Mouse (Mus musculus): ENCODE measurements at regions not wholly inside any gene's neighbourhood (a gene's known extent, or its start where the extent isn't known, plus 50 kb on each side); places are given as distances from the start of the nearest gene placed in this dataset.
A peak's percentile ranks its signal among the peaks of the same experiment; 100 is the strongest.

DNA sequence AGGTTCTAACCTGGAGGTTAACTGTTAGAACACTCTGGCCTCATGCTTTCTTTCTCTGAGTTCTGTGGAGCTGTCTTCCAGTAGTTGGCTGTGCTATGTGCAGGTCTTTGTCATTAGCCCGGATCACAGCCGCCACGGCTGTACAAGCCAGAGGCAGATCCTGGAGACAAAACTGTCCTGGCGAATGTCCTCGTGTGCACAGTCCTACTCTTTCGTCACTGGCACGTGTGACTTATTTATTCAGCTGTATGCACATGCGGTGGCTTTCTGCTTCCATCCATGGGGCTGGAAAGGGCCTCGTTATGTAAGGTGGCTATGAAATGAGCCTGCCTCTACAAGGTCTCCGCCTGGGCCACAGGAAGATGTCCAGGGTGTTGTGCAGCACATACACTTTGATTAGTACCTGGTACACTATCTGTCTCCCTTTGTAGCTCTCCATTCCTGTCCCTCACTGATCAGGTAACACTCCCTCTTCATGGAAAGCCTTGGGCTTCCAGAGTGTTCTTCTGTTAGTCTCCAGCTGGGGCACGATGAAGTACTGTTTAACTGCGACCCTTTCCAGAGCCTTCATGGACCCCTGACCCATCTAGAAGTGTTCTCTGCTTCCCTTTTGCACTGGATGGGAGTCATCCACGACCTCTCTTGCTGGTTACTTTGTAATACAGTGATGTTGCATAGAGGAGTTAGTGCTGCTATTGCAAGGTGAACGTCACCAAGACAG lies 224.3 kb upstream of the Ccdc122 start:
- Histone ChIP-seq H3K4me2 (replicated peaks; ENCODE audit: low read depth) (no peak overlapping the region), H3K9me3 (ENCODE audit: control insufficient read depth) (no peaks in the 10 kb centered on the region), H3K4me3 (ENCODE audit: low read depth, low read length) (no peak overlapping the region), H3K4me1 (replicated peaks; ENCODE audit: control insufficient read depth, insufficient read depth, low read length) (peaks cover 6% of the 10 kb centered on the region; the same call in 1 of the 2 replicates), H3K36me3 (ENCODE audit: control insufficient read depth, insufficient read depth) (no peaks in the 10 kb centered on the region), H3K9ac (ENCODE audit: low read depth, low read length) (no peak overlapping the region), H3K27me3 (replicated peaks; ENCODE audit: control insufficient read depth, insufficient read depth, low read length) (no peaks in the 10 kb centered on the region), H3K27ac (ENCODE audit: low read depth, low read length) (no peak overlapping the region)
- 63% methylated on average over 14 of the region's 14 CpGs for WGBS
- TF ChIP-seq CTCF (IDR thresholded peaks at IDR 0.05; ENCODE audit: low read depth) = no peak
- no peak for ATAC-seq

GRCm38 (mm10) chr14:76810697-76811589 lies 225.6 kb upstream of the Ccdc122 start:
- H3K4me1 ChIP-seq (replicated peaks; ENCODE audit: control insufficient read depth, insufficient read depth, low read length) = 0 out of 2 replicates have a peak, but pooled peaks cover 1% of the 10 kb centered on the region
- H3K9ac ChIP-seq (ENCODE audit: low read depth, low read length) = no peak overlapping the region
- TF ChIP-seq CTCF (IDR thresholded peaks at IDR 0.05; ENCODE audit: low read depth) = no peak
- no peaks in the 10 kb centered on the region for H3K36me3 ChIP-seq (ENCODE audit: control insufficient read depth, insufficient read depth)
- 52% methylated on average over 21 of the region's 21 CpGs for WGBS
- no peak overlapping the region for H3K4me2 ChIP-seq (replicated peaks; ENCODE audit: low read depth)
- no peak overlapping the region for H3K4me3 ChIP-seq (ENCODE audit: low read depth, low read length)
- no peak overlapping the region for H3K27ac ChIP-seq (ENCODE audit: low read depth, low read length)
- no peak for ATAC-seq
- H3K27me3 ChIP-seq (replicated peaks; ENCODE audit: control insufficient read depth, insufficient read depth, low read length) = no peaks in the 10 kb centered on the region
- H3K9me3 ChIP-seq (ENCODE audit: control insufficient read depth) = no peaks in the 10 kb centered on the region

GRCm38 (mm10) chr14:76810041-76810440 lies 226.5 kb upstream of the Ccdc122 start:
- Histone ChIP-seq H3K4me1 (replicated peaks; ENCODE audit: control insufficient read depth, insufficient read depth, low read length) (0 out of 2 replicates have a peak, but pooled peaks cover 3% of the 10 kb centered on the region), H3K36me3 (ENCODE audit: control insufficient read depth, insufficient read depth) (no peaks in the 10 kb centered on the region), H3K4me3 (ENCODE audit: low read depth, low read length) (no peak overlapping the region), H3K27ac (ENCODE audit: low read depth, low read length) (no peak overlapping the region), H3K27me3 (replicated peaks; ENCODE audit: control insufficient read depth, insufficient read depth, low read length) (no peaks in the 10 kb centered on the region), H3K9ac (ENCODE audit: low read depth, low read length) (no peak overlapping the region), H3K9me3 (ENCODE audit: control insufficient read depth) (no peaks in the 10 kb centered on the region), H3K4me2 (replicated peaks; ENCODE audit: low read depth) (no peak overlapping the region)
- no peak for ATAC-seq
- 0 out of 2 replicates have a peak, but pooled peaks have one; percentile 4 for TF ChIP-seq CTCF (IDR thresholded peaks at IDR 0.05; ENCODE audit: low read depth)
- 92% methylated on average over 3 of the region's 3 CpGs for WGBS

- no peak overlapping the region for H3K9ac ChIP-seq (ENCODE audit: low read depth, low read length)
- H3K4me3 ChIP-seq (ENCODE audit: low read depth, low read length) = no peak overlapping the region
- H3K4me1 ChIP-seq (replicated peaks; ENCODE audit: control insufficient read depth, insufficient read depth, low read length) = peaks cover 8% of the 10 kb centered on the region; the same call in 1 of the 2 replicates
- no peak overlapping the region for H3K27ac ChIP-seq (ENCODE audit: low read depth, low read length)
- no peak for ATAC-seq
- no peaks in the 10 kb centered on the region for H3K9me3 ChIP-seq (ENCODE audit: control insufficient read depth)
- H3K36me3 ChIP-seq (ENCODE audit: control insufficient read depth, insufficient read depth) = no peaks in the 10 kb centered on the region
- WGBS = 98% methylated on average over 7 of the region's 7 CpGs
- no peaks in the 10 kb centered on the region for H3K27me3 ChIP-seq (replicated peaks; ENCODE audit: control insufficient read depth, insufficient read depth, low read length)
- TF ChIP-seq CTCF (IDR thresholded peaks at IDR 0.05; ENCODE audit: low read depth) = no peak
- H3K4me2 ChIP-seq (replicated peaks; ENCODE audit: low read depth) = no peak overlapping the region
Measured at GRCm38 (mm10) chr14:76809411-76809810, 227.2 kb upstream of the Ccdc122 start.

GRCm38 (mm10) chr14:76805151-76805785 lies 231.3 kb upstream of the Ccdc122 start:
- Histone ChIP-seq H3K27ac (ENCODE audit: low read depth, low read length) (peak overlapping the region; percentile 64; the same call in 1 of the 2 replicates), H3K9ac (ENCODE audit: low read depth, low read length) (no peak overlapping the region), H3K4me2 (replicated peaks; ENCODE audit: low read depth) (no peak overlapping the region), H3K4me3 (ENCODE audit: low read depth, low read length) (no peak overlapping the region), H3K9me3 (ENCODE audit: control insufficient read depth) (no peaks in the 10 kb centered on the region), H3K4me1 (replicated peaks; ENCODE audit: control insufficient read depth, insufficient read depth, low read length) (peaks cover 11% of the 10 kb centered on the region; the same call in 1 of the 2 replicates), H3K27me3 (replicated peaks; ENCODE audit: control insufficient read depth, insufficient read depth, low read length) (no peaks in the 10 kb centered on the region), H3K36me3 (ENCODE audit: control insufficient read depth, insufficient read depth) (no peaks in the 10 kb centered on the region)
- ATAC-seq = peak; percentile 89
- TF ChIP-seq CTCF (IDR thresholded peaks at IDR 0.05; ENCODE audit: low read depth) = no peak
- WGBS = 20% methylated on average over 13 of the region's 13 CpGs

Measured in intestine, postnatal 0 days (tissue).